Mouse (Mus musculus): ENCODE results near the gene Apon. TPM values are rescaled to one million over a fixed set of nuclear protein-coding genes. Genes with fewer than 3 reads are reported as not detected.

Gene Apon
- polyA plus RNA-seq, 1 experiment from 2014 or later, result not detected

DNA sequence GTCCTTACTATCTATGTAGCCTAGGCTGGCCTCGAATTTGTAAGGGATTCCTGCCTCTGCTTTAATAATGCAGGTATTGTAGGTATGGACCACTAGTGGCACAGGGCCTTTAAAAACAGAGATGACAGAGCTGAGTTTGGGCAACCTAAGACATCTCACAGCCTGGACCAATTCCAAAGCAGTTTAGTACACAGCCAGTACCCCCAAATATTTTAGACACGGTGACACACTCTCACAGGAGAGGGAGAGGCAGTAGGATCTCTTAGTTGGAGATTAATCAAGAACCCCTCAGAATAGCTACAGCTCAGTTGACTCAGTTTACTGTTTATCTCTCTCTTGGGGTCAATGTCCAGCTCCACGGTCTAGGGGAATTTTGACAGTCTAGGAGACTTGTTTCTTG, 48.5 kb downstream of the Apon start:
- Histone ChIP-seq H3K9me3 (ENCODE audit: control insufficient read depth, low read length) (no peaks in the 10 kb centered on the region), H3K27me3 (replicated peaks; ENCODE audit: control insufficient read depth, insufficient read depth, low read length) (no peaks in the 10 kb centered on the region), H3K27ac (ENCODE audit: low read length) (peak overlapping the region; percentile 97), H3K4me3 (replicated peaks; ENCODE audit: low read length) (peak overlapping the region; percentile 63), H3K9ac (replicated peaks; ENCODE audit: low read depth, low read length) (peak overlapping the region; percentile 81), H3K36me3 (ENCODE audit: control insufficient read depth, insufficient read depth) (no peaks in the 10 kb centered on the region), H3K4me1 (replicated peaks; ENCODE audit: control insufficient read depth, insufficient read depth, low read length) (peaks cover 15% of the 10 kb centered on the region), H3K4me2 (ENCODE audit: low read length) (peak overlapping the region; percentile 78)
- no peak for ATAC-seq
- 39% methylated on average over 3 of the region's 3 CpGs for WGBS

DNA sequence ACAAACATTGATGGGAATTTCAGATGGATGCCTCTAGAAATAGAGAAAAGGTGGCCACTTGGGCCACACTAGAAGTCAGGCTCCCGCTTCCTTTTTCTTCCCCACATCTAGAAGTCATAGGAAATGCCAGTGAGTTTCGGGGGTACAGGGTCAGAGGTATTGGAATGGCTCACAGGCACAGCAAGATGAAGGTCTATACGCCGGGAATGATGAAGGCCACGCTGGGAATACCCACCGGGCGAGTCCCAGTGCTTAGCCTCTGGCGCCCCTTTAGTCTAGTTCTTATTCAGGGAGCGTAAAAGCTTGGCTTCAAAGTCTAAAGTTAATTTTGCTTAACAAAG, 48.9 kb downstream of the Apon start:
- peak overlapping the region; percentile 78 for H3K4me2 ChIP-seq (ENCODE audit: low read length)
- 1% methylated on average over 9 of the region's 9 CpGs for WGBS
- peak overlapping the region; percentile 97 for H3K27ac ChIP-seq (ENCODE audit: low read length)
- H3K36me3 ChIP-seq (ENCODE audit: control insufficient read depth, insufficient read depth), result no peaks in the 10 kb centered on the region
- peaks cover 15% of the 10 kb centered on the region for H3K4me1 ChIP-seq (replicated peaks; ENCODE audit: control insufficient read depth, insufficient read depth, low read length)
- peak overlapping the region; percentile 81 for H3K9ac ChIP-seq (replicated peaks; ENCODE audit: low read depth, low read length)
- peak overlapping the region; percentile 63 for H3K4me3 ChIP-seq (replicated peaks; ENCODE audit: low read length)
- H3K27me3 ChIP-seq (replicated peaks; ENCODE audit: control insufficient read depth, insufficient read depth, low read length), result no peaks in the 10 kb centered on the region
- ATAC-seq, result peak; percentile 41
- no peaks in the 10 kb centered on the region for H3K9me3 ChIP-seq (ENCODE audit: control insufficient read depth, low read length)

DNA sequence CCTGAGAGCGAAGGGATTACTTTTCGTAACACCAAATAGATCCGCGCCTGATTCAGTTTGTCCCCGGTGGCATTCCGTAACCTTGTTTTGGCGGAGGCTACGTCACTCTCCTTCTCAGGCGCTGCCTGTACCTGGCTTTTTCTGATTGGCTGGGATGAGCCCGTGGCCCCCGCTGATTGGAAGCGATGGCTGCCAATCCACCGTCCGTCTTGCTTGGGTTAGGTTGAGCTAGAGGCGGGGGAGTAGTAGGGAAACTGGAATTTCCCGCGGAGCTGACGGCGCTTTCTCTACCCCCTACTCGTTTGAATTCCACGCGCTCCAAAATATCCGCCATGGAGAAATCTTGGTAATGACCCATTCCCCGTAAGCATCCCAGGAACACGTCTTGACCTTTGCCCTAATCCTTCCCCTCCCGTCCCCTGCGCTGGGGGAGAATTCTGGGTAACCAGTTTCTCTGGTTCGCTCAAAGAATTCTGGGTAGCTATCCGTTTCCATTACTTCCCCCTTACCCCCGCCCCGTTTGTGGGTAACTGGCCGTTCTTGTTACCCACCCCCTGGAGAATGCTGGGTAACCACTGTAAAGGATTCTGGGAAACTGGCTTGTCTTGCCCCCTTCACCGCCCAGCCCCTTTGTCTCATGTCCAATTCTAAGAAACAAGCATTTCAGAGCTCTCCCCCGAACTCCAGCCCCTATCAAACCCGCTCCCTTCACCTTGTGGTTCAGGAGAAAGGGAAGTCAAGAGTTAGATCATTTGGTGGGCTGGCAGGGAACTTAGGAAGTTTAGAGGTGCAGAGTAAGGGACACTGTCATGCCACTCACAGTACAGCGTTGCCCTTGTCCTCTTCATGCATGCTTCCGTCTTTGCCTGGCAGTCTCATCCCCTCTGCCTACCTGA, 49.5 kb downstream of the Apon start, which contains the start of gene Pan2:
TSS of gene Pan2 (plus strand) at position 210 of the 896 bp plus-strand sequence.
- Histone ChIP-seq H3K36me3 (ENCODE audit: control insufficient read depth, insufficient read depth) (0 out of 2 replicates have a peak, but pooled peaks cover 5% of the 10 kb centered on the region), H3K9me3 (ENCODE audit: control insufficient read depth, low read length) (no peaks in the 10 kb centered on the region), H3K4me1 (replicated peaks; ENCODE audit: control insufficient read depth, insufficient read depth, low read length) (peaks cover 15% of the 10 kb centered on the region), H3K4me2 (ENCODE audit: low read length) (peak within 1 kb of the TSS; percentile 78), H3K9ac (replicated peaks; ENCODE audit: low read depth, low read length) (peak within 1 kb of the TSS; percentile 81), H3K27me3 (replicated peaks; ENCODE audit: control insufficient read depth, insufficient read depth, low read length) (no peaks in the 10 kb centered on the region), H3K27ac (ENCODE audit: low read length) (peak within 1 kb of the TSS; percentile 97), H3K4me3 (replicated peaks; ENCODE audit: low read length) (peak within 1 kb of the TSS; percentile 63)
- peak; percentile 99 for ATAC-seq
- under 1% methylated on average over 37 of the region's 37 CpGs for whole genome bisulfite sequencing

Other genes starting within 250 kb of the Apon start
- not detected in 2 replicates for gene Hsd17b6, start 246.5 kb upstream of the Apon start, polyA plus RNA-seq (2015; fragmentation: Nextera tagmentation; extraction: Ambion mirVana)
- gene Prim1, start 238.9 kb upstream of the Apon start, polyA plus RNA-seq (2015; fragmentation: Nextera tagmentation; extraction: Ambion mirVana), result 57.8 and 59.8 TPM in 2 replicates
- 545 and 574 TPM in 2 replicates for gene Naca, start 218.5 kb upstream of the Apon start, polyA plus RNA-seq (2015; fragmentation: Nextera tagmentation; extraction: Ambion mirVana)
- gene Ptges3, start 195.1 kb upstream of the Apon start, polyA plus RNA-seq (2015; fragmentation: Nextera tagmentation; extraction: Ambion mirVana), result 395 and 436 TPM in 2 replicates
- gene Atp5b, start 170.8 kb upstream of the Apon start, polyA plus RNA-seq (2015; fragmentation: Nextera tagmentation; extraction: Ambion mirVana), result 2,097 and 2,145 TPM in 2 replicates
- gene Baz2a, start 162.5 kb upstream of the Apon start, polyA plus RNA-seq (2015; fragmentation: Nextera tagmentation; extraction: Ambion mirVana), result 8.4 and 10.0 TPM in 2 replicates
- gene Rbms2, start 73.8 kb upstream of the Apon start, polyA plus RNA-seq (2015; fragmentation: Nextera tagmentation; extraction: Ambion mirVana), result 8.5 and 9.5 TPM in 2 replicates
- 0.68 and 1.1 TPM in 2 replicates for gene Gls2, start 59.6 kb upstream of the Apon start, polyA plus RNA-seq (2015; fragmentation: Nextera tagmentation; extraction: Ambion mirVana)
- gene Spryd4, start 42.3 kb upstream of the Apon start, polyA plus RNA-seq (2015; fragmentation: Nextera tagmentation; extraction: Ambion mirVana), result 16.6 and 18.0 TPM in 2 replicates
- gene Mip, start 28.3 kb upstream of the Apon start, polyA plus RNA-seq (2015; fragmentation: Nextera tagmentation; extraction: Ambion mirVana), result not detected in 2 replicates
- 29.4 and 32.2 TPM in 2 replicates for gene Timeless, start 22.0 kb upstream of the Apon start, polyA plus RNA-seq (2015; fragmentation: Nextera tagmentation; extraction: Ambion mirVana)
- not detected in 2 replicates for gene Apof, start 14.6 kb downstream of the Apon start, polyA plus RNA-seq (2015; fragmentation: Nextera tagmentation; extraction: Ambion mirVana)
- 18.7 and 23.3 TPM in 2 replicates for gene Stat2, start 16.5 kb downstream of the Apon start, polyA plus RNA-seq (2015; fragmentation: Nextera tagmentation; extraction: Ambion mirVana)
- 0.39 TPM in 1 of 2 replicates, not detected in the other for gene Il23a, start 44.7 kb downstream of the Apon start, polyA plus RNA-seq (2015; fragmentation: Nextera tagmentation; extraction: Ambion mirVana)
- gene Pan2, start 49.2 kb downstream of the Apon start, polyA plus RNA-seq (2015; fragmentation: Nextera tagmentation; extraction: Ambion mirVana), result 27.8 and 28.5 TPM in 2 replicates
- 190 and 195 TPM in 2 replicates for gene Cnpy2, start 68.4 kb downstream of the Apon start, polyA plus RNA-seq (2015; fragmentation: Nextera tagmentation; extraction: Ambion mirVana)
- 247 and 259 TPM in 2 replicates for gene Cs, start 83.6 kb downstream of the Apon start, polyA plus RNA-seq (2015; fragmentation: Nextera tagmentation; extraction: Ambion mirVana)
- gene Coq10a, start 114.9 kb downstream of the Apon start, polyA plus RNA-seq (2015; fragmentation: Nextera tagmentation; extraction: Ambion mirVana), result 32.2 and 32.7 TPM in 2 replicates
- 11.3 and 13.2 TPM in 2 replicates for gene Ankrd52, start 123.0 kb downstream of the Apon start, polyA plus RNA-seq (2015; fragmentation: Nextera tagmentation; extraction: Ambion mirVana)
- gene Slc39a5, start 147.1 kb downstream of the Apon start, polyA plus RNA-seq (2015; fragmentation: Nextera tagmentation; extraction: Ambion mirVana), result 0.10 and 0.25 TPM in 2 replicates
- 139 and 147 TPM in 2 replicates for gene Nabp2, start 157.4 kb downstream of the Apon start, polyA plus RNA-seq (2015; fragmentation: Nextera tagmentation; extraction: Ambion mirVana)
- 121 and 122 TPM in 2 replicates for gene Rnf41, start 157.6 kb downstream of the Apon start, polyA plus RNA-seq (2015; fragmentation: Nextera tagmentation; extraction: Ambion mirVana)
- gene Smarcc2, start 205.2 kb downstream of the Apon start, polyA plus RNA-seq (2015; fragmentation: Nextera tagmentation; extraction: Ambion mirVana), result 215 and 217 TPM in 2 replicates
- 599 and 678 TPM in 2 replicates for gene Myl6, start 240.0 kb downstream of the Apon start, polyA plus RNA-seq (2015; fragmentation: Nextera tagmentation; extraction: Ambion mirVana)
- gene Myl6b, start 244.6 kb downstream of the Apon start, polyA plus RNA-seq (2015; fragmentation: Nextera tagmentation; extraction: Ambion mirVana), result 5.4 and 5.9 TPM in 2 replicates

All from forebrain, embryonic 16.5 days (tissue).